Mouse (Mus musculus): ENCODE measurements around the gene Sgms2. TPM values are rescaled to one million over a fixed set of nuclear protein-coding genes. Genes with fewer than 3 reads are reported as not detected.

Gene Sgms2
- polyA plus RNA-seq, 1 experiment = 0.51 TPM

- TF ChIP-seq CTCF (IDR thresholded peaks at IDR 0.05; ENCODE audit: extremely low read depth, insufficient read depth, insufficient read length, insufficient replicate concordance) (no peak), POLR2A (IDR thresholded peaks at IDR 0.05; ENCODE audit: low read depth, low read length) (no peak)
- no peak for DNase-seq (ENCODE audit: low read depth in 1 of 2, low spot score in 2 of 2)
- Histone ChIP-seq H3K4me1 (ENCODE audit: control insufficient read depth, insufficient read depth, insufficient read length) (no peaks in the 10 kb centered on the region), H3K4me3 (ENCODE audit: extremely low read depth, insufficient read depth, insufficient read length) (no peak overlapping the region), H3K27me3 (ENCODE audit: control insufficient read depth, insufficient read depth, low read length) (no peaks in the 10 kb centered on the region), H3K36me3 (ENCODE audit: control insufficient read depth, insufficient read depth, low read length) (no peaks in the 10 kb centered on the region), H3K27ac (ENCODE audit: insufficient read depth, low read length) (no peak overlapping the region)
- WGBS = 81% methylated on average over 6 of the region's 6 CpGs
These were observed 26.5 kb upstream of the Sgms2 start for GRCm38 (mm10) chr3:131517756-131518155.

GRCm38 (mm10) chr3:131516332-131516999, 25.3 kb upstream of the Sgms2 start:
- Histone ChIP-seq H3K27me3 (ENCODE audit: control insufficient read depth, insufficient read depth, low read length) (no peaks in the 10 kb centered on the region), H3K4me1 (ENCODE audit: control insufficient read depth, insufficient read depth, insufficient read length) (no peaks in the 10 kb centered on the region), H3K36me3 (ENCODE audit: control insufficient read depth, insufficient read depth, low read length) (no peaks in the 10 kb centered on the region), H3K27ac (ENCODE audit: insufficient read depth, low read length) (no peak overlapping the region), H3K4me3 (ENCODE audit: extremely low read depth, insufficient read depth, insufficient read length) (no peak overlapping the region)
- no peak for DNase-seq (ENCODE audit: low read depth in 1 of 2, low spot score in 2 of 2)
- TF ChIP-seq CTCF (IDR thresholded peaks at IDR 0.05; ENCODE audit: extremely low read depth, insufficient read depth, insufficient read length, insufficient replicate concordance) (no peak), POLR2A (IDR thresholded peaks at IDR 0.05; ENCODE audit: low read depth, low read length) (no peak)
- 82% methylated on average over 7 of the region's 7 CpGs for WGBS

- Histone ChIP-seq H3K4me3 (ENCODE audit: extremely low read depth, insufficient read depth, insufficient read length) (no peak overlapping the region), H3K36me3 (ENCODE audit: control insufficient read depth, insufficient read depth, low read length) (no peaks in the 10 kb centered on the region), H3K27me3 (ENCODE audit: control insufficient read depth, insufficient read depth, low read length) (no peaks in the 10 kb centered on the region), H3K4me1 (ENCODE audit: control insufficient read depth, insufficient read depth, insufficient read length) (no peaks in the 10 kb centered on the region), H3K27ac (ENCODE audit: insufficient read depth, low read length) (no peak overlapping the region)
- TF ChIP-seq POLR2A (IDR thresholded peaks at IDR 0.05; ENCODE audit: low read depth, low read length) (no peak), CTCF (IDR thresholded peaks at IDR 0.05; ENCODE audit: extremely low read depth, insufficient read depth, insufficient read length, insufficient replicate concordance) (no peak)
- WGBS = 58% methylated on average over 8 of the region's 8 CpGs
- no peak for DNase-seq (ENCODE audit: low read depth in 1 of 2, low spot score in 2 of 2)
These were observed 20.4 kb upstream of the Sgms2 start for GRCm38 (mm10) chr3:131511616-131512015.

- DNase-seq (ENCODE audit: low read depth in 1 of 2, low spot score in 2 of 2) = no peak
- Histone ChIP-seq H3K4me1 (ENCODE audit: control insufficient read depth, insufficient read depth, insufficient read length) (no peaks in the 10 kb centered on the region), H3K4me3 (ENCODE audit: extremely low read depth, insufficient read depth, insufficient read length) (no peak overlapping the region), H3K27me3 (ENCODE audit: control insufficient read depth, insufficient read depth, low read length) (no peaks in the 10 kb centered on the region), H3K36me3 (ENCODE audit: control insufficient read depth, insufficient read depth, low read length) (no peaks in the 10 kb centered on the region), H3K27ac (ENCODE audit: insufficient read depth, low read length) (no peak overlapping the region)
- WGBS = 80% methylated on average over 2 of the region's 2 CpGs
- TF ChIP-seq CTCF (IDR thresholded peaks at IDR 0.05; ENCODE audit: extremely low read depth, insufficient read depth, insufficient read length, insufficient replicate concordance) (no peak), POLR2A (IDR thresholded peaks at IDR 0.05; ENCODE audit: low read depth, low read length) (no peak)
These were observed 16.8 kb upstream of the Sgms2 start for GRCm38 (mm10) chr3:131508024-131508423.

GRCm38 (mm10) chr3:131504595-131505223, 13.5 kb upstream of the Sgms2 start:
- H3K27me3 ChIP-seq (ENCODE audit: control insufficient read depth, insufficient read depth, low read length) = no peaks in the 10 kb centered on the region
- DNase-seq (ENCODE audit: low read depth in 1 of 2, low spot score in 2 of 2) = no peak
- H3K27ac ChIP-seq (ENCODE audit: insufficient read depth, low read length) = no peak overlapping the region
- TF ChIP-seq POLR2A (IDR thresholded peaks at IDR 0.05; ENCODE audit: low read depth, low read length) (no peak), CTCF (IDR thresholded peaks at IDR 0.05; ENCODE audit: extremely low read depth, insufficient read depth, insufficient read length, insufficient replicate concordance) (no peak)
- WGBS = 26% methylated on average over 14 of the region's 14 CpGs
- H3K4me1 ChIP-seq (ENCODE audit: control insufficient read depth, insufficient read depth, insufficient read length) = no peaks in the 10 kb centered on the region
- H3K4me3 ChIP-seq (ENCODE audit: extremely low read depth, insufficient read depth, insufficient read length) = no peak overlapping the region
- H3K36me3 ChIP-seq (ENCODE audit: control insufficient read depth, insufficient read depth, low read length) = no peaks in the 10 kb centered on the region

GRCm38 (mm10) chr3:131501677-131502370, 10.6 kb upstream of the Sgms2 start:
- TF ChIP-seq POLR2A (IDR thresholded peaks at IDR 0.05; ENCODE audit: low read depth, low read length) (no peak), CTCF (IDR thresholded peaks at IDR 0.05; ENCODE audit: extremely low read depth, insufficient read depth, insufficient read length, insufficient replicate concordance) (no peak)
- DNase-seq (ENCODE audit: low read depth in 1 of 2, low spot score in 2 of 2) = no peak

More at GRCm38 (mm10) chr3:131501677-131502370, 10.6 kb upstream of the Sgms2 start:
- 88% methylated on average over 10 of the region's 10 CpGs for WGBS
- Histone ChIP-seq H3K36me3 (ENCODE audit: control insufficient read depth, insufficient read depth, low read length) (no peaks in the 10 kb centered on the region), H3K27ac (ENCODE audit: insufficient read depth, low read length) (no peak overlapping the region), H3K4me3 (ENCODE audit: extremely low read depth, insufficient read depth, insufficient read length) (no peak overlapping the region), H3K4me1 (ENCODE audit: control insufficient read depth, insufficient read depth, insufficient read length) (no peaks in the 10 kb centered on the region), H3K27me3 (ENCODE audit: control insufficient read depth, insufficient read depth, low read length) (no peaks in the 10 kb centered on the region)

All from spleen, adult 2 months (tissue).